Comparison of ENCODE assay signal across 15 mouse cellular contexts in genomic region chr9:66352704-66353103, GRCm38 (mm10). TPM values are rescaled to one million over a fixed set of nuclear protein-coding genes. Genes with fewer than 3 reads are reported as not detected.
DNase-seq lines count a peak whose midpoint lies in the region; ATAC-seq and TF ChIP-seq lines count a peak whose summit lies in the region.
"Had no signal": no experiment of that assay in that cellular context is flagged by ENCODE, and none has a peak within 500 bp of the region (broad histone marks: within the 10 kb centered on the region; RNA-seq: fewer than 3 reads in every experiment).

No protein-coding gene starts in this region.

- ATAC-seq in erythroblast, adult 5-6 weeks (replicated peaks; ENCODE audit: low FRiP score, poor library complexity, severe bottlenecking) = no peak
- no peak for ATAC-seq in liver, embryonic 12.5 days
- no peak for ATAC-seq in neural tube, embryonic 13.5 days (ENCODE audit: low read depth)
- no peak for ATAC-seq in frontal cortex, adult (ENCODE audit: low TSS enrichment)
- no peak for ATAC-seq in cerebellum, adult (ENCODE audit: insufficient number of reproducible peaks, low FRiP score, low TSS enrichment)
- ATAC-seq: Patski had no signal

- 59% methylated on average over 2 of the region's 2 CpGs for WGBS in liver, embryonic 12.5 days (ENCODE audit: insufficient replicate concordance)
- 86% methylated on average over 2 of the region's 2 CpGs for WGBS in neural tube, embryonic 13.5 days

- no peak for DNase-seq in layer of hippocampus, adult 2 months (ENCODE audit: low spot score in 2 of 2)
- no peak for DNase-seq in layer of hippocampus, postnatal 25 days (ENCODE audit: extremely low spot score in 1 of 2, low spot score in 1 of 2)
- DNase-seq: cerebellum, adult 8-10 months; heart, postnatal 4 days; kidney, adult 18-20 months; kidney, postnatal 25 days; lung, postnatal 14 days had no signal

- H3K36me3 ChIP-seq in erythroblast, embryonic 14.5 days (ENCODE audit: control insufficient read depth) = peaks cover 56% of the 10 kb centered on the region
- peaks cover 5% of the 10 kb centered on the region for H3K36me3 ChIP-seq in liver, embryonic 12.5 days
- H3K36me3 ChIP-seq in neural tube, embryonic 13.5 days = no peaks in the 10 kb centered on the region
- H3K36me3 ChIP-seq: limb, embryonic 13.5 days had no signal

- peak overlapping the region; percentile 91 for H3K4me2 ChIP-seq in liver, embryonic 12.5 days
- H3K4me2 ChIP-seq in neural tube, embryonic 13.5 days = peak overlapping the region; percentile 87
- H3K4me2 ChIP-seq: limb, embryonic 13.5 days had no signal

- H3K27ac ChIP-seq in layer of hippocampus, adult 2 months = no peak overlapping the region
- H3K27ac ChIP-seq in liver, embryonic 12.5 days = peak overlapping the region; percentile 78
- H3K27ac ChIP-seq in neural tube, embryonic 13.5 days (replicated peaks) = no peak overlapping the region
- H3K27ac ChIP-seq: limb, embryonic 13.5 days had no signal

- TF ChIP-seq CTCF in layer of hippocampus, adult 2 months (conservative IDR thresholded peaks at IDR 0.05) = no peak

- H3K4me3 ChIP-seq in erythroblast, embryonic 14.5 days (replicated peaks) = peak overlapping the region; percentile 79
- H3K4me3 ChIP-seq in layer of hippocampus, adult 2 months = peak overlapping the region; percentile 15; the same call in 1 of the 2 replicates
- H3K4me3 ChIP-seq in liver, embryonic 12.5 days = peak overlapping the region; percentile 99
- H3K4me3 ChIP-seq in neural tube, embryonic 13.5 days = no peak overlapping the region
- H3K4me3 ChIP-seq: limb, embryonic 13.5 days had no signal

- peaks cover 67% of the 10 kb centered on the region for H3K4me1 ChIP-seq in erythroblast, embryonic 14.5 days (ENCODE audit: control insufficient read depth)
- peaks cover 53% of the 10 kb centered on the region for H3K4me1 ChIP-seq in liver, embryonic 12.5 days
- H3K4me1 ChIP-seq in neural tube, embryonic 13.5 days (replicated peaks) = peaks cover 28% of the 10 kb centered on the region

- H3K27me3 ChIP-seq in erythroblast, embryonic 14.5 days (ENCODE audit: control insufficient read depth) = no peaks in the 10 kb centered on the region
- H3K27me3 ChIP-seq in liver, embryonic 12.5 days (replicated peaks) = no peaks in the 10 kb centered on the region
- no peaks in the 10 kb centered on the region for H3K27me3 ChIP-seq in neural tube, embryonic 13.5 days
- H3K27me3 ChIP-seq: limb, embryonic 13.5 days; Patski had no signal

- no peaks in the 10 kb centered on the region for H3K9me3 ChIP-seq in erythroblast, embryonic 14.5 days (ENCODE audit: control insufficient read depth, low read length)
- no peaks in the 10 kb centered on the region for H3K9me3 ChIP-seq in liver, embryonic 12.5 days (replicated peaks)
- H3K9me3 ChIP-seq in neural tube, embryonic 13.5 days = no peaks in the 10 kb centered on the region
- H3K9me3 ChIP-seq: limb, embryonic 13.5 days had no signal

- H3K9ac ChIP-seq in liver, embryonic 12.5 days = peak overlapping the region; percentile 99
- peak overlapping the region; percentile 53; the same call in 1 of the 2 replicates for H3K9ac ChIP-seq in neural tube, embryonic 13.5 days
- H3K9ac ChIP-seq: limb, embryonic 13.5 days had no signal

RNA-seq across cellular contexts. Expression of gene Herc1, which starts 2.5 kb away (rescaled TPM):
- 1.9 and 2.0 TPM in 2 replicates for polyA plus RNA-seq in erythroblast, embryonic 14.5 days (2012)
- 543 and 570 TPM in 2 replicates for total RNA-seq in erythroblast, adult 5-6 weeks (2015; ENCODE audit: low replicate concordance)
- 1,171 and 1,293 TPM in 2 replicates for total RNA-seq in erythroblast, adult 5-6 weeks (2017; ENCODE audit: low replicate concordance)
- total RNA-seq in layer of hippocampus, adult 2 months (2021) = 100 to 1,000 TPM; 108 to 119 TPM
- 100 to 1,000 TPM in 1 of 2 experiments, 10 to 100 TPM in 1; 95.4 to 121 TPM for total RNA-seq in layer of hippocampus, postnatal 25 days (2021)
- 35.8 and 37.9 TPM in 2 replicates for polyA plus RNA-seq in liver, embryonic 12.5 days (2016; fragmentation: Nextera tagmentation; extraction: Ambion mirVana)
- polyA plus RNA-seq in neural tube, embryonic 13.5 days (2015; fragmentation: Nextera tagmentation; extraction: Ambion mirVana) = 41.4 and 42.5 TPM in 2 replicates

Comparison
In these comparisons a context has a peak if more than half of its experiments do, and no peak if none do; other contexts are left out.
1. RNA of gene Herc1, which starts 2.5 kb away (total RNA-seq): 543 to 1,293 TPM in erythroblast, adult 5-6 weeks; 95.4 to 121 TPM in layer of hippocampus, postnatal 25 days and 108 to 119 TPM in layer of hippocampus, adult 2 months; every median in the first group is over 4 times any median in the second.